Mouse (Mus musculus): Measurements from ENCODE around the gene Pfn1. TPM values are rescaled to one million over a fixed set of nuclear protein-coding genes. Genes with fewer than 3 reads are reported as not detected.
A peak's percentile ranks its signal among the peaks of the same experiment; 100 is the strongest.

The Pfn1 gene
- polyA plus RNA-seq, 1 experiment from 2014 or later = 2,189 TPM

GRCm38 (mm10) chr11:70657991-70658390 is 3.5 kb upstream of the Pfn1 start:
- H3K9ac ChIP-seq (ENCODE audit: low read length) = no peak overlapping the region
- no peak overlapping the region for H3K4me2 ChIP-seq (ENCODE audit: low read depth, low read length)

GRCm38 (mm10) chr11:70657573-70657972 is 3.1 kb upstream of the Pfn1 start:
- Histone ChIP-seq H3K9me3 (ENCODE audit: control insufficient read depth, low read length) (no peaks in the 10 kb centered on the region), H3K4me3 (ENCODE audit: low read length) (no peak overlapping the region), H3K27me3 (ENCODE audit: control insufficient read depth, insufficient read depth, low read depth, low read length) (no peaks in the 10 kb centered on the region), H3K4me1 (replicated peaks; ENCODE audit: control insufficient read depth, insufficient read depth, low read length) (peaks cover 28% of the 10 kb centered on the region), H3K36me3 (ENCODE audit: control insufficient read depth, insufficient read depth, low read length) (peaks cover 7% of the 10 kb centered on the region), H3K27ac (ENCODE audit: low read length) (no peak overlapping the region), H3K9ac (ENCODE audit: low read length) (no peak overlapping the region; the same call in 1 of the 2 replicates), H3K4me2 (ENCODE audit: low read depth, low read length) (peak overlapping the region; percentile 24; the same call in 1 of the 2 replicates)
- 43% methylated on average over 6 of the region's 6 CpGs for WGBS
- ATAC-seq (ENCODE audit: low read depth) = no peak

More at GRCm38 (mm10) chr11:70657991-70658390, 3.5 kb upstream of the Pfn1 start:
- Histone ChIP-seq H3K27ac (ENCODE audit: low read length) (no peak overlapping the region), H3K9me3 (ENCODE audit: control insufficient read depth, low read length) (no peaks in the 10 kb centered on the region), H3K36me3 (ENCODE audit: control insufficient read depth, insufficient read depth, low read length) (peaks cover 8% of the 10 kb centered on the region), H3K4me3 (ENCODE audit: low read length) (no peak overlapping the region), H3K27me3 (ENCODE audit: control insufficient read depth, insufficient read depth, low read depth, low read length) (no peaks in the 10 kb centered on the region), H3K4me1 (replicated peaks; ENCODE audit: control insufficient read depth, insufficient read depth, low read length) (peaks cover 25% of the 10 kb centered on the region)
- no peak for ATAC-seq (ENCODE audit: low read depth)
- 45% methylated on average over 9 of the region's 9 CpGs for whole genome bisulfite sequencing

GRCm38 (mm10) chr11:70656964-70657363 is 2.5 kb upstream of the Pfn1 start, which contains the start of gene Eno3:
Gene Eno3, plus strand, starts transcription at chr11:70657202.
- peak within 1 kb of the TSS; percentile 100 for H3K9ac ChIP-seq (ENCODE audit: low read length)
- 11% methylated on average over 3 of the region's 3 CpGs for WGBS
- ATAC-seq (ENCODE audit: low read depth) = no peak
- peaks cover 9% of the 10 kb centered on the region; the same call in 1 of the 2 replicates for H3K36me3 ChIP-seq (ENCODE audit: control insufficient read depth, insufficient read depth, low read length)
- H3K4me3 ChIP-seq (ENCODE audit: low read length) = peak within 1 kb of the TSS; percentile 100
- H3K9me3 ChIP-seq (ENCODE audit: control insufficient read depth, low read length) = no peaks in the 10 kb centered on the region
- no peaks in the 10 kb centered on the region for H3K27me3 ChIP-seq (ENCODE audit: control insufficient read depth, insufficient read depth, low read depth, low read length)
- H3K4me2 ChIP-seq (ENCODE audit: low read depth, low read length) = peak within 1 kb of the TSS; percentile 96
- H3K27ac ChIP-seq (ENCODE audit: low read length) = peak within 1 kb of the TSS; percentile 99
- peaks cover 34% of the 10 kb centered on the region for H3K4me1 ChIP-seq (replicated peaks; ENCODE audit: control insufficient read depth, insufficient read depth, low read length)

DNA sequence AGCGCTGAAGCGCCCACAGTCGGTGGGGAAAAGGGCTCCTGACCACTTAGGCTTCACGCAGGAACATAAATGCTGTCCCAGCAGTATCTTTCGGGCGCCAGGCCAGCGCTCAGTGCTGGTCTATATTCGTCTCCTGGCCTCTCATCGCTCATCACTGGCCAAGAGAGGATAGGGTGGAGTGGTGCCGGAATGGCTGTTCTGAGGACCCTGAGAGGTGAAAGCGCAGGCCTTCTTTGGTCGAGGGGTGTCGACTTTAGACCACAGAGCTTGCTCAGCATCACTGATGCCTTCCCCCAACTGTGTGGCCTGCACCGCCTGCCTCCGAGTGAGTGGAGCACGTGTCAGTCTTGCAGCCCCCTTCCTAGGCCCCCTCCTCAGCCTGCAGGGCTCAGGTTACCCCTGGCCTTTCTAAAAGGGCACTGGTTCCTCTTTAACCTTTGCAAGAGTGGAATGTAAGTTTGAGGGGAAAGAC is 2.0 kb upstream of the Pfn1 start:
- peak overlapping the region; percentile 99 for H3K27ac ChIP-seq (ENCODE audit: low read length)
- ATAC-seq (ENCODE audit: low read depth) = 0 out of 2 replicates have a peak, but pooled peaks have one; percentile 10
- peak overlapping the region; percentile 96 for H3K4me2 ChIP-seq (ENCODE audit: low read depth, low read length)
- H3K4me1 ChIP-seq (replicated peaks; ENCODE audit: control insufficient read depth, insufficient read depth, low read length) = peaks cover 38% of the 10 kb centered on the region
- H3K27me3 ChIP-seq (ENCODE audit: control insufficient read depth, insufficient read depth, low read depth, low read length) = no peaks in the 10 kb centered on the region
- peaks cover 14% of the 10 kb centered on the region for H3K36me3 ChIP-seq (ENCODE audit: control insufficient read depth, insufficient read depth, low read length)
- peak overlapping the region; percentile 100 for H3K4me3 ChIP-seq (ENCODE audit: low read length)
- peak overlapping the region; percentile 100 for H3K9ac ChIP-seq (ENCODE audit: low read length)
- WGBS = 6% methylated on average over 16 of the region's 16 CpGs
- no peaks in the 10 kb centered on the region for H3K9me3 ChIP-seq (ENCODE audit: control insufficient read depth, low read length)

- peak overlapping the region; percentile 100 for H3K4me3 ChIP-seq (ENCODE audit: low read length)
- peak overlapping the region; percentile 100 for H3K9ac ChIP-seq (ENCODE audit: low read length)
- WGBS = under 1% methylated on average over 56 of the region's 61 CpGs
- no peaks in the 10 kb centered on the region for H3K9me3 ChIP-seq (ENCODE audit: control insufficient read depth, low read length)
- no peaks in the 10 kb centered on the region for H3K27me3 ChIP-seq (ENCODE audit: control insufficient read depth, insufficient read depth, low read depth, low read length)
- ATAC-seq (ENCODE audit: low read depth) = peak; percentile 39
- peaks cover 21% of the 10 kb centered on the region for H3K36me3 ChIP-seq (ENCODE audit: control insufficient read depth, insufficient read depth, low read length)
- peaks cover 45% of the 10 kb centered on the region for H3K4me1 ChIP-seq (replicated peaks; ENCODE audit: control insufficient read depth, insufficient read depth, low read length)
- H3K4me2 ChIP-seq (ENCODE audit: low read depth, low read length) = peak overlapping the region; percentile 96
- H3K27ac ChIP-seq (ENCODE audit: low read length) = peak overlapping the region; percentile 99
These were observed 1.4 kb upstream of the Pfn1 start for GRCm38 (mm10) chr11:70655571-70656455.

- no peaks in the 10 kb centered on the region for H3K9me3 ChIP-seq (ENCODE audit: control insufficient read depth, low read length)
- under 1% methylated on average over 48 of the region's 48 CpGs for WGBS
- peaks cover 46% of the 10 kb centered on the region for H3K4me1 ChIP-seq (replicated peaks; ENCODE audit: control insufficient read depth, insufficient read depth, low read length)
- H3K27me3 ChIP-seq (ENCODE audit: control insufficient read depth, insufficient read depth, low read depth, low read length) = no peaks in the 10 kb centered on the region
- peak overlapping the region; percentile 96 for H3K4me2 ChIP-seq (ENCODE audit: low read depth, low read length)
- peak overlapping the region; percentile 100 for H3K9ac ChIP-seq (ENCODE audit: low read length)
- H3K4me3 ChIP-seq (ENCODE audit: low read length) = peak overlapping the region; percentile 100
- H3K36me3 ChIP-seq (ENCODE audit: control insufficient read depth, insufficient read depth, low read length) = peaks cover 22% of the 10 kb centered on the region
- peak; percentile 65 for ATAC-seq (ENCODE audit: low read depth)
- H3K27ac ChIP-seq (ENCODE audit: low read length) = peak overlapping the region; percentile 99
These were observed 603 bp upstream of the Pfn1 start for GRCm38 (mm10) chr11:70654923-70655570.

DNA sequence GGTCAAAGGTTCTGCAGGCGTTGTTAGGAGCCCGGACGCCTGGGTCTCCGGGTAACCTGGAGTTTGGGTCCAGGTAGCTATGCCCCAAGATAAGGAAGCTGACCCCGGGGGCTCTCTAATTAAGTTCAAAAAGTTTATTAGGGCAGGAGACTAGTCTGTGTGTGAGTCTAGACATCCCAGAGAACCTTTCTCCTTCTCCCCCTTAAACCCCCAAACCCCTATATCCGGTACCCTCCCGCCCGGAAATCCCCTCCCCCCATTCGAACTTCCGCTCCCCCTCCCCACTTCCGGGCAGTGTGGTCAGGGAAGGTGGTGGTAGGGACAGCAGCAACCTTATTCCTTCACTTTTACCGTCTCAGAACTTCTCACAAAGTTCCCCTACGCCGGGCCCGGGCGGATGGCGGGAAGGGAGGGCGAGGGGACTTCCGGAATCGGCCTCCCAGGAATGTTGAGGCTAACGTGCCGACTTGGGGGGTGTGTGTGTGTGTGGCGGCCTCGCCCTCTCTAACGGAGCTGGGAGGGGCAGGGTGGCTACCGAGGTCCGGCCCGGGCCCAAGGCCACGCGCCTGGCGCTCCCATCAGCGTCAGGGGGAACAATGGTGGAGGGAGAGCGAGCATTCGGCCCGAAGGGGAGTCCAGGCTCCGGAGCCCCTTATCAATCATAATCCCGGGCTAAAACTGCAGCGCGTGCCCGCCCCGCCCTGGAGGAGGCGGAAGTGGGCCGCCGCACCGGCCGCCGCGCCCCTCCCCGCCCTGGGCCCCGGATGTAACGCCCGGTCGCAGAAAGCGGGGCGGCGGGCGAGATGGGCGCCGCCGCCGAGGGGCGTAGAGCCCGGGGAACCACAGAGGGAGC is 873 bp downstream of the Pfn1 start:
- no peaks in the 10 kb centered on the region for H3K27me3 ChIP-seq (ENCODE audit: control insufficient read depth, insufficient read depth, low read depth, low read length)
- under 1% methylated on average over 52 of the region's 63 CpGs for WGBS
- H3K9ac ChIP-seq (ENCODE audit: low read length) = peak overlapping the region; percentile 100
- H3K4me1 ChIP-seq (replicated peaks; ENCODE audit: control insufficient read depth, insufficient read depth, low read length) = peaks cover 58% of the 10 kb centered on the region
- no peaks in the 10 kb centered on the region for H3K9me3 ChIP-seq (ENCODE audit: control insufficient read depth, low read length)
- H3K36me3 ChIP-seq (ENCODE audit: control insufficient read depth, insufficient read depth, low read length) = peaks cover 33% of the 10 kb centered on the region
- H3K27ac ChIP-seq (ENCODE audit: low read length) = peak overlapping the region; percentile 99
- peak overlapping the region; percentile 100 for H3K4me3 ChIP-seq (ENCODE audit: low read length)
- H3K4me2 ChIP-seq (ENCODE audit: low read depth, low read length) = peak overlapping the region; percentile 73
- peak; percentile 63 for ATAC-seq (ENCODE audit: low read depth)

GRCm38 (mm10) chr11:70652884-70653344 is 1.5 kb downstream of the Pfn1 start:
- peak overlapping the region; percentile 99 for H3K27ac ChIP-seq (ENCODE audit: low read length)
- 33% methylated on average over 6 of the region's 6 CpGs for WGBS
- no peaks in the 10 kb centered on the region for H3K27me3 ChIP-seq (ENCODE audit: control insufficient read depth, insufficient read depth, low read depth, low read length)
- H3K9me3 ChIP-seq (ENCODE audit: control insufficient read depth, low read length) = no peaks in the 10 kb centered on the region
- H3K4me1 ChIP-seq (replicated peaks; ENCODE audit: control insufficient read depth, insufficient read depth, low read length) = peaks cover 62% of the 10 kb centered on the region
- peaks cover 35% of the 10 kb centered on the region for H3K36me3 ChIP-seq (ENCODE audit: control insufficient read depth, insufficient read depth, low read length)
- ATAC-seq (ENCODE audit: low read depth) = no peak
- H3K4me3 ChIP-seq (ENCODE audit: low read length) = peak overlapping the region; percentile 100
- peak overlapping the region; percentile 100 for H3K9ac ChIP-seq (ENCODE audit: low read length)
- peak overlapping the region; percentile 73 for H3K4me2 ChIP-seq (ENCODE audit: low read depth, low read length)
